Mouse (Mus musculus): Measurements from ENCODE around the gene Wdr47. TPM values are rescaled to one million over a fixed set of nuclear protein-coding genes. Genes with fewer than 3 reads are reported as not detected.

The Wdr47 gene
- polyA plus RNA-seq, 1 experiment = 0.12 TPM

DNA sequence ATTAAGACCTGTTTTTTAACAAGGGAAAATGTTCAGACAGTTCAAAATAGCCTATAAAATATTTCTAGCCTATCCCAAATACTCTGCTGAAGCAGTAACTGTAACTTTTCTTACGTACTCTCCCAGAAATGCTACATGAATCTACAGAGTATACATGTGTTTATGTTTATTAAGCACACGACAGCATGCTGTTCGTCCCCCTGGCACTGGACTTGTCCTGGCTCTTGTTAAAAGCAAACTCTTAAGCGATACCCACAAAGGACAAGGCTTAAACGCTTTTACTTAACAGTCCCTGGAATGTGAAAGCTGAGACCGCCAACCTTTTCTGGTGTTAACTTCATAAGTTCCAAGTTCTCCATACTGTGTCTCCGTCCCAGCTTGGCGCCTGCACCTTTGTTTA lies 98.4 kb downstream of the Wdr47 start:
- Histone ChIP-seq H3K27me3 (replicated peaks) (no peaks in the 10 kb centered on the region), H3K36me3 (replicated peaks; ENCODE audit: low read length) (peaks cover 33% of the 10 kb centered on the region), H3K9me3 (no peaks in the 10 kb centered on the region), H3K4me1 (no peaks in the 10 kb centered on the region), H3K4me3 (replicated peaks) (no peak overlapping the region)
- TF ChIP-seq GATA1 (IDR thresholded peaks at IDR 0.05; ENCODE audit: borderline replicate concordance, low read length) (no peak), FLI1 (IDR thresholded peaks at IDR 0.05; ENCODE audit: low read length) (no peak)

DNA sequence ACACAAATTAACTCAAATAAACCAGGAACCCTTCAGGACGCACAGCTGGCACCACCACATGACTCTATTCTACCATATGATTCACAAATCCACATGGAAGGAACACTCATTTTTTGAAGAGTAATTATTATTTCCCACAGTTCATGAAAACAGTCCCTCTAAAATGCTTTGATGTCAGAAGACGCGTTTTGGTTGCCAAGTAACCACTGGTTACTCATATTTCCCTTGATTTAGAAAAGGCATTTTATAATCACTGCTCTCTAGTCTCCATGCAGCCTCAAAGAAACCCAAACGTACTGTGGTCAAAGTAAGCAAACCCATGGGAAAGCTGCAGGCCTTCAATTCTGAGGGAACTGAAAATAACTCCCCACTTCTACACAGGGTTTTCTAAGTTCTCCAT lies 98.9 kb downstream of the Wdr47 start:
- H3K4me1 ChIP-seq = no peaks in the 10 kb centered on the region
- no peak overlapping the region for H3K4me3 ChIP-seq (replicated peaks)
- no peaks in the 10 kb centered on the region for H3K27me3 ChIP-seq (replicated peaks)
- H3K9me3 ChIP-seq = no peaks in the 10 kb centered on the region
- TF ChIP-seq GATA1 (IDR thresholded peaks at IDR 0.05; ENCODE audit: borderline replicate concordance, low read length) = no peak
- no peak for TF ChIP-seq FLI1 (IDR thresholded peaks at IDR 0.05; ENCODE audit: low read length)
- H3K36me3 ChIP-seq (replicated peaks; ENCODE audit: low read length) = peaks cover 36% of the 10 kb centered on the region

DNA sequence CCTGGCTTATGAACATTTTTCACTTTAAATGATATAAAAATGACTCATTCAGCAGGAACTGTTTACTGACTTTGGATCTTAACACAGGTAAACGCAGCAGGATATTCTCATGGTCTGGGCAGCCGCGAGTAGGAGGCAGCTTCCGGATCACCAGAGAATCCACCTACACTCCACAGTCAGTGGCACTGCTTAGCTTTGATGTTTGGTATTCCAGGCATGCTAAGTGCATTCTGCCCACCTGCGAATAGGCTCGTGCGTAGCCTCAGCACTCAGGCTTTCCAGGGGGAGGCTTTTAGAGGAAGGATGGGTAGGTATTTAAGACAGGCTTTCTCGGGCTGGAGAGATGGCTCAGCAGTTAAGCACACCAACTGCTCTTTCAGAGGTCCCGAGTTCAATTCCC lies 103.2 kb downstream of the Wdr47 start:
- H3K36me3 ChIP-seq (replicated peaks; ENCODE audit: low read length) = peaks cover 33% of the 10 kb centered on the region
- TF ChIP-seq FLI1 (IDR thresholded peaks at IDR 0.05; ENCODE audit: low read length) (no peak), GATA1 (IDR thresholded peaks at IDR 0.05; ENCODE audit: borderline replicate concordance, low read length) (no peak)

More for the DNA sequence above, 103.2 kb downstream of the Wdr47 start:
- Histone ChIP-seq H3K4me3 (replicated peaks) (no peak overlapping the region), H3K27me3 (replicated peaks) (no peaks in the 10 kb centered on the region), H3K4me1 (no peaks in the 10 kb centered on the region), H3K9me3 (no peaks in the 10 kb centered on the region)

Other genes starting within 250 kb of the Wdr47 start
- not detected in 2 replicates for gene Mybphl, start 226.4 kb upstream of the Wdr47 start, polyA plus RNA-seq (2012; ENCODE audit: insufficient read depth, low replicate concordance)
- gene Psrc1, start 207.4 kb upstream of the Wdr47 start, polyA plus RNA-seq (2012; ENCODE audit: insufficient read depth, low replicate concordance) = 54.5 and 57.7 TPM in 2 replicates
- 7.8 TPM in 2 replicates for gene Celsr2, start 175.7 kb upstream of the Wdr47 start, polyA plus RNA-seq (2012; ENCODE audit: insufficient read depth, low replicate concordance)
- 65.4 and 129 TPM in 2 replicates for gene Sars, start 146.1 kb upstream of the Wdr47 start, polyA plus RNA-seq (2012; ENCODE audit: insufficient read depth, low replicate concordance)
- gene 1700013F07Rik, start 57.1 kb upstream of the Wdr47 start, polyA plus RNA-seq (2012; ENCODE audit: insufficient read depth, low replicate concordance) = not detected in 2 replicates
- not detected in 2 replicates for gene 5330417C22Rik, start 54.7 kb upstream of the Wdr47 start, polyA plus RNA-seq (2012; ENCODE audit: insufficient read depth, low replicate concordance)
- 1.2 and 2.1 TPM in 2 replicates for gene Tmem167b, start 28.8 kb upstream of the Wdr47 start, polyA plus RNA-seq (2012; ENCODE audit: insufficient read depth, low replicate concordance)
- 1.4 TPM in 1 of 2 replicates, not detected in the other for gene Taf13, start 19.6 kb upstream of the Wdr47 start, polyA plus RNA-seq (2012; ENCODE audit: insufficient read depth, low replicate concordance)
- gene Clcc1, start 62.6 kb downstream of the Wdr47 start, polyA plus RNA-seq (2012; ENCODE audit: insufficient read depth, low replicate concordance) = 1.1 and 8.2 TPM in 2 replicates
- 1.3 and 2.2 TPM in 2 replicates for gene Gpsm2, start 131.0 kb downstream of the Wdr47 start, polyA plus RNA-seq (2012; ENCODE audit: insufficient read depth, low replicate concordance)
- not detected in 2 replicates for gene Aknad1, start 148.4 kb downstream of the Wdr47 start, polyA plus RNA-seq (2012; ENCODE audit: insufficient read depth, low replicate concordance)
- 4.2 and 9.1 TPM in 2 replicates for gene Stxbp3, start 249.2 kb downstream of the Wdr47 start, polyA plus RNA-seq (2012; ENCODE audit: insufficient read depth, low replicate concordance)

Measured in megakaryocyte, embryonic 14.5 days (primary cell).